Mouse (Mus musculus) heart, adult 2 months (tissue): ENCODE data around the gene Snx12.
"Not testable (repeated sequence)": the region's sequence is repeated elsewhere in the genome, so short reads cannot be mapped to it uniquely, and the experiment has no call there.

Source experiments
- CTCF ChIP-seq: fragments of 200-600 bp; IDR thresholded peaks from 2 replicates; pipeline ENCODE4 v1.8.1; 2022; ENCODE audit warnings: antibody characterized with exemption, mild to moderate bottlenecking, moderate library complexity
- POLR2A ChIP-seq: fragments of 200-500 bp; IDR thresholded peaks from 2 replicates; pipeline ENCODE4 v1.6.1; 2011; ENCODE audit warnings: mild to moderate bottlenecking, low read depth, low read length, control low read depth; ENCODE audit not compliant: insufficient read depth

- not testable (repeated sequence) for TF ChIP-seq CTCF, POLR2A
Measured at GRCm38 (mm10) chrX:101085211-101085610, 137.2 kb downstream of the Snx12 start.
